In the genomic region with DNA sequence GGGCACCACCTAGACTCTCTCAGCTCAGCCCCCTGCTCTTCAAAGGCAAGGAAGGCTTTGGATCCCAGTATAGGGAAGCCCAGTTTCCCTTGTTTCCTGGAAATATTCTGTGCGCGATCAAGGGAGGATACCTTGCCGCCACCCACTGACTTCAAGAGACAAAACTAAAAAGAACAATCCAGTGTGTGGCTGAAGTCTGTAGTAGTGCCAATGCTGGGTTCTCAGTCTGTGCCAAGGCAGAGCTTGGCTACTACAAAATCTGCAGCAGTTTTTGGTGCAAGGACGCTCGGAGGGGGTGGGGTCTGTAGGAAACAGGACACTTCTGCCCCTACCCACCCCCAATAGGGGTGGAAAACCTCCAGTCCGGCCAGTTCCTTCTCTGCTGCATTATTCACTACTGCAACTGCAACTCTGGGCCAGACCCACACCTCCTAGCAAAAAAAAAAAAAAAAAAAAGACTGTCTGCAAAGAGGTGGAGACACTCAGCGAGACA, we compare ENCODE assay signal across 9 mouse cellular contexts. TPM values are rescaled to one million over a fixed set of nuclear protein-coding genes. Genes with fewer than 3 reads are reported as not detected.
DNase-seq lines count a peak whose midpoint lies in the region; ATAC-seq and TF ChIP-seq lines count a peak whose summit lies in the region.
"Had no signal": no experiment of that assay in that cellular context is flagged by ENCODE, and none has a peak within 500 bp of the region (broad histone marks: within the 10 kb centered on the region; RNA-seq: fewer than 3 reads in every experiment).

No protein-coding gene starts in this region.

- H3K36me3 ChIP-seq in lung, embryonic 14.5 days (ENCODE audit: insufficient read depth): 0 out of 2 replicates have a peak, but pooled peaks cover 5% of the 10 kb centered on the region
- 0 out of 2 replicates have a peak, but pooled peaks cover 5% of the 10 kb centered on the region for H3K36me3 ChIP-seq in limb, embryonic 13.5 days
- H3K36me3 ChIP-seq in small intestine, adult 2 months (ENCODE audit: control insufficient read depth, insufficient read depth, low read length): no peaks in the 10 kb centered on the region

- H3K27ac ChIP-seq in cerebellum, adult 2 months (ENCODE audit: insufficient read depth, low read length): peak overlapping the region; percentile 14; the same call in 1 of the 2 replicates
- H3K27ac ChIP-seq in lung, embryonic 14.5 days (ENCODE audit: low read depth): no peak overlapping the region
- no peak overlapping the region for H3K27ac ChIP-seq in limb, embryonic 13.5 days
- peak overlapping the region; percentile 11 for H3K27ac ChIP-seq in small intestine, adult 2 months (ENCODE audit: insufficient read depth, low read depth, low read length)

- H3K9me3 ChIP-seq in lung, embryonic 14.5 days (ENCODE audit: low read depth, low read length): no peaks in the 10 kb centered on the region
- H3K9me3 ChIP-seq in limb, embryonic 13.5 days: no peaks in the 10 kb centered on the region

- DNase-seq in cerebellum, adult 2 months: peak; percentile 58 to 65
- DNase-seq in cerebellum, adult 8-10 months: no peak
- no peak for DNase-seq in lung, embryonic 14.5 days
- no peak for DNase-seq in lung, adult 2 months
- no peak for DNase-seq in gastrocnemius, postnatal 4 days (ENCODE audit: low spot score in 2 of 2)
- DNase-seq in layer of hippocampus, postnatal 10 days (ENCODE audit: low spot score in 2 of 2): no peak

- TF ChIP-seq CTCF in cerebellum, adult 2 months (IDR thresholded peaks at IDR 0.05; ENCODE audit: borderline replicate concordance, insufficient read depth, low read depth, low read length): no peak
- TF ChIP-seq CTCF in lung, embryonic 14.5 days (IDR thresholded peaks at IDR 0.05; ENCODE audit: low read depth): no peak
- TF ChIP-seq CTCF in lung, adult 2 months (IDR thresholded peaks at IDR 0.05; ENCODE audit: insufficient read depth, low read length): no peak
- no peak for TF ChIP-seq CTCF in small intestine, adult 2 months (IDR thresholded peaks at IDR 0.05; ENCODE audit: extremely low read depth, insufficient read length, insufficient replicate concordance, low read depth, low read length)

- 15% methylated on average over 7 of the region's 7 CpGs for WGBS in cerebellum, adult 2 months
- 54% methylated on average over 7 of the region's 7 CpGs for WGBS in lung, embryonic 14.5 days
- WGBS in lung, adult 2 months: 53% methylated on average over 7 of the region's 7 CpGs
- whole genome bisulfite sequencing in limb, embryonic 13.5 days: 59% methylated on average over 7 of the region's 7 CpGs
- 58% methylated on average over 7 of the region's 7 CpGs for WGBS in small intestine, adult 2 months

- no peaks in the 10 kb centered on the region for H3K27me3 ChIP-seq in cerebellum, adult 2 months (ENCODE audit: control insufficient read depth, insufficient read depth, low read length)
- H3K27me3 ChIP-seq in lung, embryonic 14.5 days (ENCODE audit: insufficient read depth, low read length): peaks cover 5% of the 10 kb centered on the region; the same call in 1 of the 2 replicates
- H3K27me3 ChIP-seq in limb, embryonic 13.5 days: no peaks in the 10 kb centered on the region
- H3K27me3 ChIP-seq in small intestine, adult 2 months (ENCODE audit: control insufficient read depth, insufficient read depth, low read length): no peaks in the 10 kb centered on the region

- peaks cover 39% of the 10 kb centered on the region for H3K4me1 ChIP-seq in cerebellum, adult 2 months (ENCODE audit: control insufficient read depth, insufficient read depth, low read length)
- H3K4me1 ChIP-seq in lung, embryonic 14.5 days (ENCODE audit: insufficient read depth): peaks cover 19% of the 10 kb centered on the region
- H3K4me1 ChIP-seq in lung, adult 2 months (ENCODE audit: control insufficient read depth, insufficient read depth, low read length): peaks cover 28% of the 10 kb centered on the region
- peaks cover 55% of the 10 kb centered on the region for H3K4me1 ChIP-seq in limb, embryonic 13.5 days
- peaks cover 32% of the 10 kb centered on the region for H3K4me1 ChIP-seq in small intestine, adult 2 months (ENCODE audit: control insufficient read depth, insufficient read depth, insufficient read length, low read length)

- H3K4me2 ChIP-seq in lung, embryonic 14.5 days: peak overlapping the region; percentile 97
- peak overlapping the region; percentile 99 for H3K4me2 ChIP-seq in limb, embryonic 13.5 days (replicated peaks)

- no peak overlapping the region; the same call in 1 of the 2 replicates for H3K9ac ChIP-seq in lung, embryonic 14.5 days
- 0 out of 2 replicates have a peak overlapping the region, but pooled peaks have one; percentile 86 for H3K9ac ChIP-seq in limb, embryonic 13.5 days

- peak overlapping the region; percentile 39 for H3K4me3 ChIP-seq in cerebellum, adult 2 months (replicated peaks; ENCODE audit: insufficient read depth, low read depth, low read length)
- H3K4me3 ChIP-seq in lung, embryonic 14.5 days (ENCODE audit: low read depth, low read length): peak overlapping the region; percentile 0; the same call in 1 of the 2 replicates
- H3K4me3 ChIP-seq in lung, adult 2 months (replicated peaks; ENCODE audit: extremely low read depth, low read depth, low read length): no peak overlapping the region
- peak overlapping the region; percentile 82 for H3K4me3 ChIP-seq in limb, embryonic 13.5 days
- H3K4me3 ChIP-seq in small intestine, adult 2 months (ENCODE audit: low read depth, low read length): peak overlapping the region; percentile 39

- no peak for ATAC-seq in lung, embryonic 14.5 days (ENCODE audit: insufficient read depth)
- ATAC-seq in limb, embryonic 13.5 days (ENCODE audit: low FRiP score, low read depth): no peak

- no peak for TF ChIP-seq POLR2A in cerebellum, adult 2 months (IDR thresholded peaks at IDR 0.05; ENCODE audit: borderline replicate concordance, insufficient read depth, low read length)
- no peak for TF ChIP-seq POLR2A in lung, adult 2 months (IDR thresholded peaks at IDR 0.05; ENCODE audit: borderline replicate concordance, extremely low read depth, low read depth, low read length)
- TF ChIP-seq POLR2A in small intestine, adult 2 months (IDR thresholded peaks at IDR 0.05; ENCODE audit: low read depth, low read length): no peak

RNA-seq across cellular contexts. Expression of a gene that starts 3.0 kb away (rescaled TPM):
- polyA plus RNA-seq in cerebellum, adult 2 months (2012; rRNA removed): 75.0 and 78.6 TPM in 2 replicates
- 8.3 and 8.6 TPM in 2 replicates for polyA plus RNA-seq in lung, embryonic 14.5 days (2014; fragmentation: Nextera tagmentation; extraction: Ambion mirVana)
- polyA plus RNA-seq in lung, adult 2 months (2012; rRNA removed): 22.2 and 22.5 TPM in 2 replicates
- polyA plus RNA-seq in limb, embryonic 13.5 days (2015; fragmentation: Nextera tagmentation; extraction: Ambion mirVana): 6.6 and 6.9 TPM in 2 replicates
- 58.8 and 100 TPM in 2 replicates for polyA plus RNA-seq in small intestine, adult 2 months (2012; rRNA removed)
- 1 to 10 TPM; 7.3 to 8.4 TPM for total RNA-seq in gastrocnemius, postnatal 4 days (2021)
- total RNA-seq in layer of hippocampus, postnatal 10 days (2021): 10 to 100 TPM; 58.6 to 62.9 TPM

RNA-seq across cellular contexts. Expression of a gene that starts 33.9 kb away (rescaled TPM):
- 4.4 and 4.8 TPM in 2 replicates for polyA plus RNA-seq in cerebellum, adult 2 months (2012; rRNA removed)
- 0.76 and 0.82 TPM in 2 replicates for polyA plus RNA-seq in lung, embryonic 14.5 days (2014; fragmentation: Nextera tagmentation; extraction: Ambion mirVana)
- polyA plus RNA-seq in lung, adult 2 months (2012; rRNA removed): 1.3 and 1.8 TPM in 2 replicates
- polyA plus RNA-seq in limb, embryonic 13.5 days (2015; fragmentation: Nextera tagmentation; extraction: Ambion mirVana): 0.83 and 1.1 TPM in 2 replicates
- 0.76 and 1.1 TPM in 2 replicates for polyA plus RNA-seq in small intestine, adult 2 months (2012; rRNA removed)
- total RNA-seq in gastrocnemius, postnatal 4 days (2021): 1 to 10 TPM in 1 of 2 experiments, under 1 TPM in 1; 0.74 to 1.0 TPM
- 1 to 10 TPM; 6.3 to 7.4 TPM for total RNA-seq in layer of hippocampus, postnatal 10 days (2021)
- total RNA-seq: common myeloid progenitor, adult 5-6 weeks had no signal

Comparison
In these comparisons a context has a peak if more than half of its experiments do, and no peak if none do; other contexts are left out.
1. DNase-seq: peak in cerebellum, adult 2 months (2 of 2); none in cerebellum, adult 8-10 months (single experiment), lung, embryonic 14.5 days (single experiment), lung, adult 2 months (single experiment), gastrocnemius, postnatal 4 days (0 of 2) and layer of hippocampus, postnatal 10 days (0 of 2).
2. H3K27ac ChIP-seq: peak in cerebellum, adult 2 months (single experiment) and small intestine, adult 2 months (single experiment); none in lung, embryonic 14.5 days (single experiment) and limb, embryonic 13.5 days (single experiment).